Mouse (Mus musculus) granulocyte monocyte progenitor cell, adult 5-6 weeks (primary cell): ENCODE measurements around the gene Nmu. TPM values are rescaled to one million over a fixed set of nuclear protein-coding genes. Genes with fewer than 3 reads are reported as not detected.

Experiments
- ATAC-seq: replicated peaks from 2 replicates; pipeline ENCODE4 v1.8.0; 2016; ENCODE audit warnings: mild to moderate bottlenecking, moderate TSS enrichment, inconsistent platforms; ENCODE audit not compliant: poor library complexity, severe bottlenecking
- total RNA-seq, 2 experiments: library from RNA; stranded (forward) in 1 of 2; stranded (reverse) in 1 of 2; fragments of 200-712, 200-1000 nt in 1 of 2; fragments of >200 nt in 1 of 2; fragmentation: Nextera tagmentation in 1 of 2; gene quantifications; 2 replicates each; pipeline ENCODE4 v1.2.3; 2014 to 2017

Gene Nmu
- not detected in 2 replicates for total RNA-seq (2014; fragmentation: Nextera tagmentation)
- total RNA-seq (2017): not detected in 2 replicates

DNA sequence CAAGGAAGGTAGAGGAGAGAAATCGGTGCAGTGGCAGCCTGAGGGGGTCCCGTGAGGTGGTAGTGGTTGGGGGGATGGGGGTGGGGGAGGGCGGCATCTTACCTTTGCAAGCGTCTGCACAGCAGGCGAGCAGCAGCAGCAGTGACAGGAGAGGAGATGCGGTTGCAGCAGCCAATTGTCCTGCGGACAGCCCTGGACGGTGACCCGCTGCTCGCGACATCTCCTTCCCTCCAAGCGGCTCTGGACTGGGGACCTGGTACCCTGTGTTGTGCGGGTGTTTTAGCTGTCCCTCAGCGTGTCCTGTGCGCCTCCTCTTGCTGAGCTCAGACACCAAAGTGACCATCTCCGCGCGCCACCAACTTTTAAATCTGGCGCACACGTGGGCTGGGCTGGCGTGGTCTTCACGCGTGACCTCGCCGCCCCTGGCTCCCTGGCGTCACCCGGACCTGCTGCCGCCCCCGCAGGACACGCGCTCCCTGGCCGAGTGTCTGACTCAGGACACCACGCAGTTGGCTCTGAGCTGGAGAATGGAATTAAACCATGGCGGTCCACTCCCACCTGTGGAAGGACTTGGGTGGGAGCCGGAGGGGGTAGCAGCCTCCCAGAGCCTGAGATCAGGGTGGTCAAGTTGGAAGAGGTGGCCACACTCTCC is at the start of gene Nmu:
Nmu (minus strand) TSS at position 336 of the 652 bp plus-strand sequence.
- ATAC-seq: no peak

DNA sequence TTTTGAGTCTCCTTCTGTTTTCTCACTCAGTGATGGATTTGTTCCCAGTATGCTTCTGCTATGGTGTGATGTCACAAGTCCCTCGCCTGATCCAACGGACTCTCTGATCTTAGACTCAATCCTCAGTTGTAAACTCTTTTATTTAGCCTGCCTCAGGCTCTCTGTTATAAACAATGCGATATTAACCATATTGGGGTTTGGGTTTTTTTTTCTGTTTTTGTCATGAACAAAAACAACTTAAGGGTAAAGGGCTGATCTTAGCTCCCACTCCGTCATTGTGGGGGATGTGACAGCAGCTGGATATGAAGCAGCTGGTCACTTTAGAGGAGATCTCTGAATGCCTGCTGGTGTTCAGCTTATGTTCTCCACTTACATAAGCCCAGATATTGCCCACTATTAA is 48.1 kb upstream of the Nmu start:
- ATAC-seq: no peak

DNA sequence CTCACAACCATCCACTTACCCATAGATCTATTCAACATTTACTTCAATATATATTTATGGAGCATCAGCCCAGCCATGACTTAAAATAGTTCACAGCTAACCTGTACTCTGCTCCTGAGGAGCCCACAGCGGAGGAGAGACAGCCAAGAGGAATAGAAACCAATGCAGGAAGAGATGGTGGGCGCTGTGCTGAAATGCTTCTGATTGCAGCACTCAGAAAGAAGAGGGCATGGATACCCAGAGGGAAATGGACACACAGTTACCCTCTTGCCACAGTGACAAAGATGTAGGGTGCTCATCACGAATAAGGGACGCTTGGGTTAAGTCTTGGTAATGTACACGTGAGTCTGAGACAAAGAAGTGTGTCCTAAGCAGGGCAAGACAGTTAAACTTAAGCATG is 30.8 kb upstream of the Nmu start:
- peak; percentile 84 for ATAC-seq

DNA sequence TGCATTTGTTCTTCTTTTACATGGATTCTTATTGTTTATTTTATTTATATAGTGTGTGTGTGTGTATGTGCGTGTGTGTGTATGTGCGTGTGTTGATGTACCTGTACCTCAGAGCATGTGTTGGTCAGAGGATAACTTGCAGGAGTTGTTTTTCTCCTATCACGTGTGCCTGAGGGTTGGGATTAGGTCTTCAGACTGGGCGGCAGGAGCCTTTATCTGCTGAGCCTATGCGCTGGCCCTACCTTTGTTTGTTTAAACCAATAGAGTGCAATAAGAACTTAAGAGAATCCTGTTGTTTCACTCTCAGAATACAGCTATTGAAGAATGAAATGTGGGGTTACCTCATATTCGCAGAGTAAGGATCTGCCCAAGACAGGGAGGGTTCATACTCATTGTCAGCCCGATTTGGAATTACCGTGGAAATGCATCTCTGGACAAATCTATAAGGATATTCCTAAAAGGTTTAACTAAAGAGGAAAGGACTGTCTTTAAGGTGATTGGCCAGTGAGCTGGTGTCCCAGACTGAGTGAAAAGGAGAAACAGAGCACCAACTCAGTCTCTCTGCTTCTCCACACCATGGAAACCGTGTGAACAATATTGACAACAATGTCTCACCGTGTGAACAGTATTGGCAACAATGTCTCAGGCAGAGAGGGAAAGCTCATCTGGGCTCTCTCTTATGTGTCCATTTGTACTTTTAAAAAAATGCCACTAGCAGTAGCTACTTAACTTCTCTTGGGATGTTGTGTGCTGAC is 25.6 kb upstream of the Nmu start:
- ATAC-seq: no peak

DNA sequence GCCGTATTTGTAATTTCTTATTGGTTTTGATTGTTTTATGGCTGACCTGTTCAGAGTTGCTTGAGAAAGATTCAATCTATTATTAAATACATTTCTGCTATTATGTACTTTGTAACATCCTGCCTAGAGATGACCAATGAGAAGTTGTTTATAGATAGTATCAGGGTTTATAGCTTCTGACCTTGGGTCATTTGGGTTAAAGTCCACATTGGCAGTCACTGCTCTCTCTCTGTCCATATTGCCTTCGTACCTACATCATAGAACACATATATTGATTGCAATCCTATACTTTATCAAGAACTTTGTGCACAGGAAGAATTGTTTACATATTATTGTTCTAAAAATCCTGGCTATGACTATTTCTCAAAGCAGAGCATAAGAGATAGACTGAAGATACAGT is 24.9 kb upstream of the Nmu start:
- ATAC-seq: no peak

DNA sequence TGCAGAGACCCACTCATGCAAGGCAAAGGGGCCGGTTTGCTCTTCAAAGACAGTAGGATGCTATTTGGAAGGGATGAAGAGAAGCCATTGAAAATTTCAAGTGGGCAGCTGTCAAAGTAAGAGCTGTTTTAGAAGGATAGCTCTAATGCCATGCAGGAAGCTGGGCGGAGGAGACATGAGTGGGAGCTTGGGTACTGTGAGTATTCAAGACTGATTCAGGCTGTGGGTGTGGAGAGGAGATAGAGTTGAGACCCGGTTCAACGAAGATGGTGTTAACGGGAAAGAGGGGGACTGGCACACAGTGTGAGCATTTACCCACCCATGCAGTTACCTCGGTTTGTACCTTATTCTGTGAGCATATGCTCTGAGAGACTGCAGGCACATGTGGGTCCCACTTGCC is 20.1 kb upstream of the Nmu start:
- no peak for ATAC-seq

DNA sequence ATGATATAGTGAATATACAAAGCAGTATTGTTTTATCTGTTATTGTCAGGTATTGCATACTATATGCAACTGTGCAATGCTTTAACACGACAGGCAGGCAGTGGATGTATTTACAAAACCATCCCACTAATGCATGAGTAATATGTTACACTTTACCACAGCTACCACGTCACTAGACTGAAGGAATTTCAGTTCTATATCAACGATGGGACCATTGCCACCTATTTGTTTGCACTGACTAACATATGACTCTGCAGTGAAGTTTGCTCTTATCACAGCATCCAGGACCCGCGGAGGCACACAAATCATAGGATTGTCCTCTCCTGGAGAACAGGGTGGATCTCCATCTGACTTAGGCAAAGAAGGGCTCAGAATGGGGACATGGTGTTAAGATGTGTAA is 18.2 kb upstream of the Nmu start:
- ATAC-seq: no peak

DNA sequence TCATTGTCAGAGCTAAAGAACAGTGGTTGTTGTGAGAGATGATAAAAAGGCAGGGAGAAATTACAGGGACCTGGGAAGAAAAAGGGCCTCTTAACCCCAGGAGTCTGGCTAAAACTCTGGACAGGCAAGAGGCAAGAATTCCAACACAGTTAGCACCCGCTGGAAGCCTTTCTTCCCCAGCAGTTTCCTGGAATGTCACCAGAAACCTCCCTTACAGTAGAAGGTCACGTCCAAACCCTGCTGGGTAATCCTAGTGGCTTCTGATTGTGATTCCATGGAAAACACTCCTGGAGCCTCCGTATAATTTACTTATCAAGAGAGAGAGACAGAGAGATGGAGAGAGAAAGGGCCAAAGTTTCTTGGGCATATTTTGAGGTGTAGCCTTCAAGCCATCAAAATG is 15.6 kb upstream of the Nmu start:
- ATAC-seq: no peak

DNA sequence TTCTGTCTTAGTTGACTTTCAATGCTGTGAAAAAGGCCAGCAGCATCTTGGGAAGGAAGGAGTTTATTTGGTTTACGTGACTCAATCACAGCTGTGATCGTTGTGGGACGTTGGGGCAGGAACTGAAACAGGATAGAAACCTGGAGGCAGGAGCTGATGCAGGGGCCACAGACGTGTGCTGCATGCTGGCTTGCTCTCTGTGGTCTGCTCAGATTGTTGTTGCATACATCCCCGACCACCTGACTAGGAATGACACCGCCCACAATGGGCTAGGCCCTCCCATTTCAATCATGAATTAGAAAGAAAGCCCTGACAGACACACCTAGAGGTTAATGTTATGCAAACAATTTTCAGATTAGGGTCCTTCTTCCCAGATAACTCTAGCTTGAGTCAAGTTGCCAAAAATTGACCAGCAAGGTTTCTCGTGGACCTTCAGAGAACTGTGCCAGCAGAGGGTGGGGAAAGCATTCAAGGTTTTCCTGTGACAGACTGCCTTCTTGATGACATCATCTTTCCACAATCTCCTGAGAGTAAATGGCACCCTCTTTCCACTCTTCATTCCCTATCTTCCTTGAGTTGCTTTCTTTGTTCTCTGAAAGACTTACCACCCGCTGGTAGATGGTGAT is 5.7 kb upstream of the Nmu start:
- ATAC-seq: no peak

DNA sequence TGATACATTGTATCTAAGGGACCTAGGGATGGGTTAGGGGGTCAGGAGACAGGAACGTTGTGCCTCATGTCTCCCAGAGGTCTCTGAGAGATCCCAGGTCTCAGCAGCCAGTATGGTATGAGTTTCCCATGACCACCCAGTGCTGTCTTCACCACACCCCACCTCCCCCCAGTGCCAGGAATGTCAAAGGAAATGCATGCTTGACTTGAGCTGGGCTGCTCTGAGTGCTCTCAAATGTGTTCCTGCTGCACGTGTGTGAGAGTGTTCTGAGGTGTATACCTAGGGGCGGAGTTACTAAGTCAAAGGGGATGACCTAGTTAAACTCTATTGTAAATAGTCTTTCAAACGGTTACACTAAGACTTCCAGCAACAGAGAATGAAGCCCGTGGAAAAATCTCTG is 1.8 kb upstream of the Nmu start:
- no peak for ATAC-seq

DNA sequence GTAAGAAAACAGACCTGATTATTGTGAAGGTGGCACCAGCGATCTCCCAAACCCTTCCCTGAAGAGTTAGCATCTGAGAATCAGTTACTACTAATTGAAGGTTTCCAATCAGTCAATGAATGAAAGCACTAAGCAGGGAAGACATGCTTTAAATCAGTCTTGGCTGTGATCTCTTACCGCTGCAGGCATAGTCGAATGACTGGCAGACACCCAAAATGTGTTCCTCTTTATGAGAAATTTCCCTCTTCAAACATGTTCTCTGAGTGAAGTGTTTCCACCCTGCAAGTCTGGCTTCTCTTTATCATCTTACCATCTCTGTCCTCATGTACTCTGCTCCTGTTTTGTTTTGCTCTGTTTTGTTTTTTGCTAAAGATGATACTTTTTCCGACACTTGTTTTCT is 2.8 kb downstream of the Nmu start:
- no peak for ATAC-seq

DNA sequence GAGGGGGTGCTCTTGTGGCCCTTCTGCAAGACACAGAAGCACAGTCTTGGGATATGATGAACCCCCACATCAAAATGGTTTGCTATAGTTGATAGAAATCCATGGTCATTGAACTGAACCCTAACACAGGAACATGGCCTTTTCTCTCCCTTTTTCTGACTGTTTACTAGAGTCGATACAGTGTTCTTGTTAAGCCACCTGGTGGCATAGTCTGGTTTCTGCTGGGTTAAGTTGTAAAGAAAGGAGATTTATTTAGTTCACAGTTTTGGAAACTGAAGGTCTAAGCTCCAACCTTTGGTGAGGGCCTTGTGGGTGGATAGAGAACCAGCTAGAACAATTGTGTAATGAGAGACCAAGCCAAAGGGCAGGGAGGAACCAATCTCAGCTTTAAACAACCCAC is 3.5 kb downstream of the Nmu start:
- ATAC-seq: no peak

DNA sequence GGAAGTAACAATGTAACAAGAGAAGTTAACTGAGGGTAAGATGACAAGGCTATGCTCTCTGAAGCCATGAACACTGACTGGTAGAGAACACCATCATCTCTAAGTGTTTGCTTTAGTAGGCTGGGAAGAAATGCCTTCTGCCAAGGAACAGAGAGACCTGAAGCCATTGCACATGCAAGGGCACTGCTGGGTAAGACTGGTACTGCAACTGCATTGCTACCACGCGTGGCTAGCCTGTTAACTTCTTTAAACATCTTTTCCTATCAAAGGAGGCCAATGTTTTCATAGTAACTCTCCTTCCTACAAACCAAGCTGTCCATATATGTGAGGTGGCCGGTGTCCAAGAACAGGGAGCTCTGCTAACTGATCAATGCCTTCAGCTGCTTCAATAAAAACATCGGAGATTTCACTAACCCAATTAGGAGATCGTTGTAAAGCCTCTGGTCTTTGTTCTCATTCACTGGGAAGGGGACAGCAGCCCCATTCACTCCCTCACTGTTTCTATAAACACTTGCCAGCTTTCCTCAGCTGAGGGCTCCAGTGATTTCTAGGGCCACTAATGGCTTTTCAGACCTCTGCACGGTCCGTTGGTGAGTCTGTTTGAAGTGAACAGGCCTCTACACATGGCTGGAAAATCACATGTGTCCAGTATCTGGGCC is 11.5 kb downstream of the Nmu start:
- ATAC-seq: no peak

DNA sequence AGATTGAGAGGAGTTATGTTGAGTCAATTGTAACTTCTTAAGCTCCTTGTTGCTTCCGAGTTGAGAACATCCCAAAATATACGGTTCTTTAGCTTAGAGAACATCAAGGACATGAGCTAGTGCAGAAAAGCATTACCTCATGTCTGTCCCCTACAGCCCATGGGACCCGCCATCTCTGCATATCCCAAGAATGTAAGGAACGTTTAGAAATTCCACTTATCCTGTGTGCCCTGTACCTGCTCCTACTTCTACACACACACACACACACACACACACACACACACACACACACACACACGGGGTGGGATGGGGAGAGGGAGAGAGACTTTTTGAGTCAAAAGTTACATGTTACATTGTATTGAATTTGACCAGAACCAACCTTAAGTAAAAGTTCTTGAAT is 12.1 kb downstream of the Nmu start:
- ATAC-seq: no peak

DNA sequence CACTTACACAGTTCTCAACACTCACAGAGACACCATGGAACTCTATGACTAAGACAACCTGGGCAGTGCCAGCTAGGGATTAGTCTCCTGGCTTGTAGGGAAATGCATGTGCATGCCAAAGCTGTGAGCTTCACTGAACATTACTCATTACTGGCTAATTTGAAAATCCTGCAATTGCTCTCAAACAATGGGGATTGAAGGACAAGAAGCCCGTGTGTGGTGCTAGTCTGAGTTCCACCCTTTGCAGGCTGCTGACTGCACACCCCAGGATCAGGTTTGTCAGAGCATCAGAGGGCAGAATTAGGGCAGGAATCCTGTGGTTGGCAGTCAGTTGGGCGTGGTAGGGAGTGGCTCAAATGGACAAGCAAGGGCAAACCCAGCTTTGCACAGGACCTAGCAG is 17.5 kb downstream of the Nmu start:
- no peak for ATAC-seq

DNA sequence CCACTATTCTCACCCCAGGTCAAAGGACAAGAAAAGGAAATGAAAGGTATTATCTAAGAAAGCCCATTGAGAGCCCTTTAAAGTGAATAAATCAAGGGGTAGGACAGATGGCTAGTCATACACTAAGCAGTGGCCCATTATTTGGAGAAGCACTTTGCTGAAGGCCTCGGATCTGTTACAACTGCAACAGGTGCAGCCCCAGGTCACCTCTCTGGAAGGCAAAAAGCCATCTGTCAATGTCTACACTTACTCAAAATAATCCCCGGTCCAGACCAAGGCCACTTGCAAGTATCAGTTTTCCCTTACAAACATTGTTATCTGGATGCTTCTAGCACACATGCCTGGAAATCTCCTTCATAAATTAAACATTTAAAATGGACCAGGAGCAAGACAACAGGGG is 22.7 kb downstream of the Nmu start:
- no peak for ATAC-seq

DNA sequence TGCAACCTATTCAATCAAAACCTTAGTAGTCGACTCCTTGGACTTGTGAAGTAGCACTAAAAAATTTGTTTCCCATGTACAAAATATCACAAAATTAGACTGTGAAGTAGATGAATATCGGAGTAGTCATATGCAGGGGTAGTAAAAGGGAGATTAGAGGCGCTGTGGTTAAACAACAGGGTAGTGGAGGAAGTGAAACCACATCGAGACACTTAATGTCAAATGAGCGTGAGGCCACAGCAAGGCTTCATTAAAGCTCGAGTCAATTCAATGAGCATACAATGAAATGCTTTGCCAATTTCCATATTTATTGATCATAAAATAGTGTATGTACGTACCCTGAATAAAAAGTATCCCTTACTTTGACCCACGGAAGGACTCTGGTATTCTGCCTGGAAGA is 26.5 kb downstream of the Nmu start:
- ATAC-seq: peak; percentile 88

DNA sequence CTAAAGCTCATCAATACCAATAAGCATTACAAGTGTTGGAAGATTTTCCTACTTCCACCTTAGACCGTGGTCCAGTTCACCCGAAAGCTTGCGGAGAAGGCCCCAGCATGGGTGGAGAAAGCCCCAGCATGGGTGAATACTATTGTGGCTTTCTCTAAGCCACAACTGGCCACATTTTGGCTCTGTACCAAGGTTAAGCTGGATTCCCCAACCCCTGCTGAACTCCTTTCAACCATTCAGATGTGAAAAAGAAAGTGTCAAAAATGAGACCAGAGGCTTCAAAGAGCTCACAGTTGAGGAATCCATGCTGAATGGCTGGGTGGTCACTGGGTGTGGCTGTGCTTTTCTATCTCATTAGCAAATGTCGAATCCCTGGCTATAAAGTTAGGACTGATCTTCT is 29.8 kb downstream of the Nmu start:
- ATAC-seq: no peak; the same call in 1 of the 2 replicates

DNA sequence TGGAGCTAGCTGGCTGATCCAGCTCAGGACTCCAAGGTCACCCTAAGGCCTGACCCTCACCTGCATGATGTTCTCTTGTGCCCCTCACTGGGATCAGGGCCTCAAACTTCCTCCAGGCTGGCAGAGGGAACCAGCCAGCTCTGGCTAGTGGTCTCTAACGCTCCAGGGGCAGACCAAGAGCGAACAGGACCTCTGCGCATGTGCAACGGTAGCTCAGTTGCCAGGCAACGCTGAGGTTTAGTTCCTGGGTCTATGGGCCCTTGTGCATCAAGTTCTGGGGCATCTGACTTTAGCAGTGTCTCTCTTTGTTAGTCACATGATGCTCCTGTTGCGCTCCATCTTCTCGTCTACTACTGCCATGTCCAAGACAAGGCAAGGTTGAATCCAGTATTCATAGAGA is 32.6 kb downstream of the Nmu start, which contains the start of gene Pdcl2:
Pdcl2 (minus strand) TSS at position 204 of the 400 bp plus-strand sequence.
- ATAC-seq: no peak

DNA sequence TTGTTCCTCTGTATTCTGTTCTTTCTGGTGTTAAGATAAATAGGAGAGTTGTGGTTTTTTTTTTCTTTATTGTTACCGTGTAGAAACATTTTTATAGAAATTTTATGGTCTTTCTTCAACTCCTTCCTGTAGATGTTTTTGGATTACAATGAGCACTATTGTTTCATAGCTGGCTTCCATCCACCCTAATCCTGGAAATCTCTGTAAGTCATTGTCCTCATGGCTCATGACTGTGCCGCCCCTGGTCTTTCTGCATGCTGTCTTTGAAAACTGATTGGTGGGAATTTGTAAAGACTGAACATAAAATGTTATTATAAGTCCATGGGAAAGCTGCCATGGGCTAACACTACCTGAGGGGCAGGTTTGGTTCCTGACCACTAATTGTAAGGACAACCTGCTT is 36.3 kb downstream of the Nmu start:
- ATAC-seq: no peak

DNA sequence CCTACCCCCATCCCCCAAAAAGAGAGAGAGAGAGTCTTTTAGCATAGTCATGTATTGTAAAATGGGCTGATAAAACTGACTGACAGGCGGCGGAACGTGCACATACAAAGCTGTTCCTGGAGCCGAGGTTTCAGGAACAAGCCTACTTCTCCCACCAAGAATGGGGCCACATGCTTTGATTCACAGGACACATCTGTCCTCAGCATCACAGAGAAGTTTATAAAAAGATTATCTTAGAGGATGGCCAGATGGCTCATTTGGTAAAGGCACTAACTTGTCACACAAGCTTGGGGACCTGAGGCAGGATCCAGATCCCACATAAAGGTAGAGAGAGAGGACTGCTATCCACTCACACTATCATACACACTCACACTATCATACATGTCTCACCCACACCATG is 38.5 kb downstream of the Nmu start:
- ATAC-seq: no peak
